Comparison of ENCODE assay signal across 9 mouse cellular contexts in the genomic region with DNA sequence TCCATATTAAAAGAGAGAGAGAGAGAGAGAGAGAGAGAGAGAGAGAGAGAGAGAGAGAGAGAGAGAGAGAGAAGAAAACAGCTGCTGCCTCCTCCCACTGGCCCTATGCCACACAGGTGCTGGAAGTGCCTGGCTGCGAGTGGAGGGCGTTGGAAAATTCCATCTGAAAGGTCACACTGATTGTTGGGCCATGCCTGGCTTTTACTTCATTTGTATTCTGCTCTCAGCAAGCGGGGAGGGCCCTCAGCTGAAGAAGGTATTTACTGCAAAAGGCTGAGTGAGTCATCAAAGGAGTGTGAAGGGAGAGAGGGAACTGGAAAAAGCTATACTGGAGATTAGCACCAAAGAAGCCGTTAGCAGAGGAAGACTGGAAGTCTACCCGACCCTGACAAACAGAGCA.
A peak's percentile ranks its signal among the peaks of the same experiment; 100 is the strongest.
DNase-seq lines count a peak whose midpoint lies in the region; ATAC-seq lines count a peak whose summit lies in the region.
"Had no signal": no experiment of that assay in that cellular context is flagged by ENCODE, and none has a peak within 500 bp of the region (broad histone marks: within the 10 kb centered on the region; RNA-seq: fewer than 3 reads in every experiment).

No protein-coding gene starts in this region.

- H3K4me1 ChIP-seq in lung, embryonic 16.5 days (replicated peaks; ENCODE audit: control insufficient read depth, insufficient read depth, low read length): peaks cover 4% of the 10 kb centered on the region; the same call in 1 of the 2 replicates
- peaks cover 13% of the 10 kb centered on the region for H3K4me1 ChIP-seq in forebrain, embryonic 15.5 days

- no peak overlapping the region for H3K9ac ChIP-seq in lung, embryonic 16.5 days (ENCODE audit: low read length)
- H3K9ac ChIP-seq in forebrain, embryonic 15.5 days (replicated peaks): no peak overlapping the region
- H3K9ac ChIP-seq: neural tube, embryonic 12.5 days had no signal

- H3K4me2 ChIP-seq in lung, embryonic 16.5 days (ENCODE audit: low read depth, low read length): no peak overlapping the region
- no peak overlapping the region for H3K4me2 ChIP-seq in forebrain, embryonic 15.5 days (replicated peaks)
- H3K4me2 ChIP-seq: neural tube, embryonic 12.5 days had no signal

- H3K4me3 ChIP-seq in lung, embryonic 16.5 days (ENCODE audit: low read length): no peak overlapping the region
- no peak overlapping the region for H3K4me3 ChIP-seq in forebrain, embryonic 15.5 days
- H3K4me3 ChIP-seq: neural tube, embryonic 12.5 days had no signal

- peak overlapping the region; percentile 45 for H3K27ac ChIP-seq in lung, embryonic 16.5 days (ENCODE audit: low read length)
- no peak overlapping the region for H3K27ac ChIP-seq in forebrain, embryonic 15.5 days (replicated peaks)
- H3K27ac ChIP-seq: neural tube, embryonic 12.5 days had no signal

- no peaks in the 10 kb centered on the region for H3K36me3 ChIP-seq in lung, embryonic 16.5 days (ENCODE audit: control insufficient read depth, insufficient read depth, low read length)
- H3K36me3 ChIP-seq in forebrain, embryonic 15.5 days: no peaks in the 10 kb centered on the region
- H3K36me3 ChIP-seq: neural tube, embryonic 12.5 days had no signal

- WGBS in lung, embryonic 16.5 days: 20% methylated on average over 5 of the region's 5 CpGs
- 14% methylated on average over 5 of the region's 5 CpGs for WGBS in forebrain, embryonic 15.5 days

- DNase-seq in embryo, embryonic 11 days: peak; percentile 14
- no peak for DNase-seq in embryo, embryonic 9.5 days (ENCODE audit: extremely low spot score)
- peak; percentile 24 for DNase-seq in ovary, adult 18-20 months (ENCODE audit: low spot score)
- DNase-seq in ovary, postnatal 10 days (ENCODE audit: low spot score): no peak
- DNase-seq in telencephalon, adult 2 months (ENCODE audit: low read depth, low spot score): peak; percentile 83
- DNase-seq in B cell, adult 2 months: no peak

- no peaks in the 10 kb centered on the region for H3K9me3 ChIP-seq in lung, embryonic 16.5 days (ENCODE audit: control insufficient read depth, low read length)
- no peaks in the 10 kb centered on the region for H3K9me3 ChIP-seq in forebrain, embryonic 15.5 days
- H3K9me3 ChIP-seq: neural tube, embryonic 12.5 days had no signal

- no peaks in the 10 kb centered on the region for H3K27me3 ChIP-seq in lung, embryonic 16.5 days (ENCODE audit: control insufficient read depth, insufficient read depth, low read depth, low read length)
- no peaks in the 10 kb centered on the region for H3K27me3 ChIP-seq in forebrain, embryonic 15.5 days
- H3K27me3 ChIP-seq: neural tube, embryonic 12.5 days had no signal

- peak; percentile 85 for ATAC-seq in lung, embryonic 16.5 days (ENCODE audit: low read depth)
- no peak for ATAC-seq in forebrain, embryonic 15.5 days (replicated peaks)

Comparison
In these comparisons a context has a peak if more than half of its experiments do, and no peak if none do; other contexts are left out.
1. DNase-seq: peak in embryo, embryonic 11 days (single experiment), ovary, adult 18-20 months (single experiment) and telencephalon, adult 2 months (single experiment); none in embryo, embryonic 9.5 days (single experiment), ovary, postnatal 10 days (single experiment) and B cell, adult 2 months (0 of 2).